Mouse (Mus musculus) kidney, embryonic 14.5 days (tissue): Measurements from ENCODE around the gene Gm5478. TPM values are rescaled to one million over a fixed set of nuclear protein-coding genes. Genes with fewer than 3 reads are reported as not detected.
A peak's percentile ranks its signal among the peaks of the same experiment; 100 is the strongest.
"Not testable (repeated sequence)": the region's sequence is repeated elsewhere in the genome, so short reads cannot be mapped to it uniquely, and the experiment has no call there.

Experiments used
- ATAC-seq: fragments of 200-750 bp; cut with Nextera tagmentation; 2 replicates; pipeline ENCODE4 v1.8.0; 2017; ENCODE audit warnings: moderate number of reproducible peaks, mild to moderate bottlenecking, moderate TSS enrichment, moderate library complexity; ENCODE audit not compliant: low FRiP score, low TSS enrichment
- H3K27ac ChIP-seq: fragments of 300-500 bp; sonication (generic); 2 replicates; pipeline ENCODE4 v1.5.1; 2014; ENCODE audit warnings: low read depth, mild to moderate bottlenecking, low read length, moderate library complexity, mixed read lengths
- H3K27me3 ChIP-seq: fragments of 300-500 bp; sonication (generic); 2 replicates; pipeline ENCODE4 v1.6.1; 2014; ENCODE audit warnings: mild to moderate bottlenecking, low read length; ENCODE audit not compliant: control insufficient read depth, insufficient read depth
- H3K36me3 ChIP-seq: fragments of 300-500 bp; sonication (generic); 2 replicates; pipeline ENCODE4 v1.6.1; 2014; ENCODE audit warnings: low read length, mixed read lengths; ENCODE audit not compliant: control insufficient read depth, insufficient read depth
- H3K4me1 ChIP-seq: fragments of 300-500 bp; sonication (generic); 2 replicates; pipeline ENCODE4 v1.6.1; 2014; ENCODE audit warnings: low read length, mixed read lengths; ENCODE audit not compliant: control insufficient read depth, insufficient read depth
- H3K4me2 ChIP-seq: fragments of 300-500 bp; sonication (generic); replicated peaks from 2 replicates; pipeline ENCODE4 v1.6.1; 2014; ENCODE audit warnings: low read depth, mild to moderate bottlenecking, low read length
- H3K4me3 ChIP-seq: fragments of 300-500 bp; sonication (generic); 2 replicates; pipeline ENCODE4 v1.5.1; 2014; ENCODE audit warnings: mild to moderate bottlenecking, low read length
- H3K9ac ChIP-seq: fragments of 300-500 bp; sonication (generic); 2 replicates; pipeline ENCODE4 v1.6.1; 2014; ENCODE audit warnings: low read depth, mild to moderate bottlenecking, low read length, moderate library complexity
- H3K9me3 ChIP-seq: fragments of 300-500 bp; sonication (generic); 2 replicates; pipeline ENCODE4 v1.6.1; 2016; ENCODE audit warnings: low read length; ENCODE audit not compliant: control insufficient read depth
- WGBS: fragments of 180-500 bp; shearing (Covaris S2); extraction: QIAGEN DNeasy Blood & Tissue Kit; methylation state at CpG from one replicate; pipeline ENCODE4 v1.1.7; 2014; 5-methylcytosine and 5-hydroxymethylcytosine counted together
- polyA plus RNA-seq: library from polyadenylated mRNA; unstranded; fragments of >200 nt; fragmentation: Nextera tagmentation; extraction: Ambion mirVana; gene quantifications from 2 replicates; pipeline ENCODE4 v1.2.1, GENCODE M21; 2014

Gm5478 gene
- not detected in 2 replicates for polyA plus RNA-seq

DNA sequence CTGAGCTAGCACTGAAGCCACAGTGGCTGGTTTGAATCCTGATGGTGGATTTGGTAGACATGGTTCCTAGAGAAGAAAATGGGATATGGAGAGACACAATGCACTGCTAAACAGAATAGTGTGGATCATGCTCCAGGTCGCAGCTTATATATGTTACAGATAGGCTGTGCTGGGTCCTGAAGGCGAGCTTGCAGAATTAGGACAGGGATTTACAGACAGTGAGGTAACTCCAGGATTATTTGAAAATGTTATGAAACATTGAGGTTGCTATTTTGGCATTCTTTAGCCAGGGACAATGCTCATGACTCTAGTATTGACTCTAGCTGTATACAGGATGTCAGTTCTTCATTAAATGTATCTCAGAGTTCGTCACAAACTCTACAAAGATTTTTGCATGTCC is at the start of gene Gm5478:
Gene Gm5478 (minus strand): TSS at position 101 of the 400 bp plus-strand sequence.
- ATAC-seq, result no peak
- H3K36me3 ChIP-seq, result no peaks in the 10 kb centered on the region
- H3K4me1 ChIP-seq, result no peaks in the 10 kb centered on the region
- H3K9ac ChIP-seq, result no peak within 1 kb of the TSS
- no peak within 1 kb of the TSS for H3K4me2 ChIP-seq
- 77% methylated on average over 3 of the region's 3 CpGs for WGBS
- H3K9me3 ChIP-seq, result no peaks in the 10 kb centered on the region
- H3K27ac ChIP-seq, result no peak within 1 kb of the TSS
- no peak within 1 kb of the TSS for H3K4me3 ChIP-seq
- no peaks in the 10 kb centered on the region for H3K27me3 ChIP-seq

DNA sequence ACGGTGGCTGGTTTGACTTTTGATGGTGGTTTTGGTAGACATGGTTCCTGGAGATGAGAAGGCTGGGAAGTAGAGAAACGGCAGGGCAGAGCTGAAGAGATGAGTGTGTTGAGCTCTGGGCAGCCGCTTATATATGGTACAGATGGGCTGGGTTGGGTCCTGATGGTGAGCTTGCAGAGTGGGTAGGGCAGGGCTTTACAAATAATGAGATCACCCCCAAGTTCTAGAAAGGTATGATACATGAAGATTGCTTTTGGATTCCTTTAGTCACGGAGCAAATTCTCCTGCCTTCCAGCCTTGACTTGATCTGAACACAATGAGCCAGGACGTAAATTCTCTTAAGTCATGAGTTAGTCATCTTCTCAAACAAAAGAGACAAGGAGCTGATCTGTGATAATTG is 47.0 kb upstream of the Gm5478 start, which contains the start of gene Krt6a:
Gene Krt6a (minus strand): TSS at position 101 of the 400 bp plus-strand sequence.
- ATAC-seq, result no peak
- H3K27me3 ChIP-seq, result no peaks in the 10 kb centered on the region
- no peaks in the 10 kb centered on the region for H3K4me1 ChIP-seq
- H3K36me3 ChIP-seq, result no peaks in the 10 kb centered on the region
- H3K27ac ChIP-seq, result no peak within 1 kb of the TSS
- 91% methylated on average over 5 of the region's 5 CpGs for WGBS
- H3K4me3 ChIP-seq, result no peak within 1 kb of the TSS
- H3K9ac ChIP-seq, result no peak within 1 kb of the TSS
- no peak within 1 kb of the TSS for H3K4me2 ChIP-seq
- no peaks in the 10 kb centered on the region for H3K9me3 ChIP-seq

DNA sequence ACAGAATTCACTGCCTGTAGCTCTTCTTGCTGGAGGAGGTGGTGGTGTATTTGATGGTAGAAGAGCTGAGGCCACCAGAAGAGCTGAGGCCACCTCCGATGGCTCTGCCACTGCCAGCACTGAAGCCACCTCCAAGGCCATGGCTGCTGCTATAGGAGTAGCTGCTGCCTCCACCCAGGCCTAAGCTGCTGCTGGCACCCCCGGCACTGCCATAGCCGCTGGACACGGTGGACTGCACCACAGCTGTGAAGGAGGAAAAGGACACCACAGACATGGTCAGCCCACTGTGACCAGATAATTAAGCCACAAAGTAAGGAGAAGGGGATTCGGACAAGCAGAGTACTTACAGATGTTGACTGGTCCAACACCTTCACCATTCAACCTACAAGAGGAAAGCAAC is 43.3 kb upstream of the Gm5478 start:
- H3K27ac ChIP-seq, H3K4me2 ChIP-seq, H3K9ac ChIP-seq, H3K4me1 ChIP-seq, H3K36me3 ChIP-seq, H3K9me3 ChIP-seq, H3K4me3 ChIP-seq, H3K27me3 ChIP-seq: not testable (repeated sequence)
- peak; percentile 72; the same call in 1 of the 2 replicates for ATAC-seq
- 58% methylated on average over 5 of the region's 5 CpGs for WGBS

DNA sequence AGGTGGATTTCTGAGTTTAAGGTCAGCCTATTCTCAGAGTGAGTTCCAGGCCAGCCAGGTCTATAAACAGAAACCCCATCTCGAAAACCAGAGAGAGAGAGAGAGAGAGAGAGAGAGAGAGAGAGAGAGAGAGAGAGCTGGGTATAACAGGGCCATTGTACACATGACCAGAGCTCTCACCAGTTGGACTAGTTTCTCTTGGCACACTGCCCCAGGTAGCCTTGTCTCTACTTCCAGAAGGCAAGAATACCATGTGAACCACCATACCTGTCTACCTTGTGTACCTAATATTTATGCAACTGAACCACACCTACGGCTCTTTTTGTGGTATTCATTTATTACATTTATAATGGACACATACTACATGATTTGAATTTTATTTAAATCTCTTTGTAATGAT is 41.0 kb upstream of the Gm5478 start:
- no peak for ATAC-seq
- no peaks in the 10 kb centered on the region for H3K27me3 ChIP-seq
- WGBS, result 75% methylated on average over 2 of the region's 2 CpGs
- H3K9ac ChIP-seq, result no peak overlapping the region
- H3K4me2 ChIP-seq, result no peak overlapping the region
- H3K9me3 ChIP-seq, result no peaks in the 10 kb centered on the region
- no peak overlapping the region for H3K4me3 ChIP-seq
- H3K27ac ChIP-seq, result no peak overlapping the region
- no peaks in the 10 kb centered on the region for H3K4me1 ChIP-seq
- no peaks in the 10 kb centered on the region for H3K36me3 ChIP-seq

DNA sequence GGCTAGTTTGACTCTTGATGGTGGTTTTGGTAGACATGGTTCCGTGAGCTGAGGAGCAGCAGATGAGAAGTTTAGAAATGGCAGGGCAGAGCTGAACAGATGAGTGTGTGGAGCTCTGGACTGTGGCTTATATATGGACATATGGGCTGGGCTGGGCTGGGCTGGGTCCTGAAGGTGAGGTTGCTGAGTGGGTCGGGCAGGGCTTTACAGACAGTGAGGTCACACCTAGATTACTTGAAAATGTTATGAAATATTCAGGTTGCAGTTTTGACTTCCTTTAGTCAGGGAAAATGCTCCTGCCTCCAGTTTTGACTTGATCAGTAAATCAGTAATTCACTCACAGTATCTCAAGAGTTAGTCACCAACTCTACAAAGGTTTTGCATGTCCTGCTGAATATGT is 33.0 kb upstream of the Gm5478 start, which contains the start of gene Krt6b:
Gene Krt6b (minus strand): TSS at position 101 of the 400 bp plus-strand sequence.
- Histone ChIP-seq H3K4me2 (no peak within 1 kb of the TSS), H3K27ac (no peak within 1 kb of the TSS), H3K9ac (no peak within 1 kb of the TSS), H3K36me3 (no peaks in the 10 kb centered on the region), H3K4me3 (no peak within 1 kb of the TSS), H3K27me3 (no peaks in the 10 kb centered on the region), H3K9me3 (no peaks in the 10 kb centered on the region), H3K4me1 (no peaks in the 10 kb centered on the region)
- 91% methylated on average over 2 of the region's 2 CpGs for WGBS
- no peak for ATAC-seq

DNA sequence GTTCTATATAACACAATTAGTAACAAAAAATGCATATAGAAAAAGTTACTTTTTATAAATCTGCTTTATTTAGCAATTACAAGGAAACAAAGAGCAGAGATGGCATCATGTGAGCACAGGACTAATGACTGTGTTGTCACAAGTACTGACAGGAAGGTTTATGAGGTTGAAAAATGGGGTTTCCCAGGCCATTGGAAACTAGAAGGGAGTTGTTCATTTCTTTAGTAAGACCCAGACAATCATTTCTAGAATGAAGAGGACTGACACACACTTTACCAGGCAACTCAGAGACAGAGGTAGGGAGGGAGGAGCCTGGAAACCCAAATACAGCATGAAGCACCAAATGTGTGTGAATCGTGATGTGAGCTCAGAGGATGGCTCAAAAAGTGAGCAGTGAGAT is 28.8 kb upstream of the Gm5478 start:
- Histone ChIP-seq H3K4me1 (no peaks in the 10 kb centered on the region), H3K4me2 (no peak overlapping the region), H3K27ac (no peak overlapping the region), H3K9me3 (no peaks in the 10 kb centered on the region), H3K9ac (no peak overlapping the region), H3K27me3 (no peaks in the 10 kb centered on the region), H3K36me3 (no peaks in the 10 kb centered on the region), H3K4me3 (no peak overlapping the region)
- 89% methylated on average over 1 of the region's 1 CpGs for WGBS
- no peak for ATAC-seq

DNA sequence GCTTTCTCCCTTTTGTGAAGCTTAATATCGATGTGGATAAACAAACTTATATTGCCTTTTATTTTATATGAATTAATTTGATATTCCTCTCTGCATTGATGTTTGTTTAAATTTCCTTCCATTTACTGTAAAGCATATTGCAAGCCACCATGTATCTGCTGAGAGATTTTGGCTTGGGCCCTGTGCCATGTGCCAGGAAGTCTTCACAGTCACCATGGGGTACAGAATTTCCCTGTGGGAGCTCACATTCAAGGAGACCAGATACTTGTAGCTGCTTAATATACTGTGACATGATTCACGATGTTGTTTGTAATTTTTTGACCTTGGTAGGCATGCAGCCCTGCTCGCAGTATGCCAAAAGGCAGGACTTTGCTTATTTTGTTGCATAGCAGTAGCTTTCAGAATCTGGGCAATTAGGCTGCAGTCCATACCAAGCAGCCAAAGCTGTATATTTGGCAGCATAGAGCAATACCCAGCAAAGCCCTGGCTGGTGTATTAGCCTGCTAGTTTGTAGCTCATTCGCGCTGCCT is 5.6 kb upstream of the Gm5478 start:
- Histone ChIP-seq H3K4me2 (no peak overlapping the region), H3K9ac (no peak overlapping the region), H3K27me3 (no peaks in the 10 kb centered on the region), H3K36me3 (no peaks in the 10 kb centered on the region), H3K9me3 (no peaks in the 10 kb centered on the region), H3K4me1 (no peaks in the 10 kb centered on the region), H3K27ac (no peak overlapping the region), H3K4me3 (no peak overlapping the region)
- WGBS, result 84% methylated on average over 5 of the region's 5 CpGs
- no peak for ATAC-seq

DNA sequence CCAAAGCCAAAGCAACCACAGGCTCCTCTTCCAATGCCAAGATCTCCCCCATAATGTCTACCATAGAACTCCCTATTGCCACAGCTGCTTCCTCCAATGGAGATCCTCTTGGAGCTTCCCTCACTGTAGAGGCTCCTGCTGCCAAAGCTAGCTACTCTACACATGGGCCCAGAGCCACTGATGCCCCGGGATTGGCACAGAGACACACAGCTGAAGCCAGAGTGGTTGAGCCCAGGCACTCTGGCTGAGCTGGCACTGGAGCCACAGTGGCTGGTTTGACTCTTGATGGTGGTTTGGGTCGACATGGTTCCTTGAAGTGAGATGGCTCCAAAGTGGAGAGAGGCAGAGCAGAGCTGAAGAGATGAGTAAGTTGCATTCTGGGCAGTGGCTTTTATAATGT is 19.3 kb downstream of the Gm5478 start, which contains the start of gene Gm5414:
Gene Gm5414 (minus strand): TSS at position 305 of the 400 bp plus-strand sequence.
- H3K27ac ChIP-seq, result no peak within 1 kb of the TSS
- H3K4me2 ChIP-seq, result no peak within 1 kb of the TSS
- H3K4me3 ChIP-seq, result no peak within 1 kb of the TSS
- H3K36me3 ChIP-seq, result no peaks in the 10 kb centered on the region
- no peaks in the 10 kb centered on the region for H3K27me3 ChIP-seq
- WGBS, result 80% methylated on average over 2 of the region's 2 CpGs
- no peaks in the 10 kb centered on the region for H3K4me1 ChIP-seq
- H3K9me3 ChIP-seq, result no peaks in the 10 kb centered on the region
- no peak within 1 kb of the TSS for H3K9ac ChIP-seq
- no peak for ATAC-seq

DNA sequence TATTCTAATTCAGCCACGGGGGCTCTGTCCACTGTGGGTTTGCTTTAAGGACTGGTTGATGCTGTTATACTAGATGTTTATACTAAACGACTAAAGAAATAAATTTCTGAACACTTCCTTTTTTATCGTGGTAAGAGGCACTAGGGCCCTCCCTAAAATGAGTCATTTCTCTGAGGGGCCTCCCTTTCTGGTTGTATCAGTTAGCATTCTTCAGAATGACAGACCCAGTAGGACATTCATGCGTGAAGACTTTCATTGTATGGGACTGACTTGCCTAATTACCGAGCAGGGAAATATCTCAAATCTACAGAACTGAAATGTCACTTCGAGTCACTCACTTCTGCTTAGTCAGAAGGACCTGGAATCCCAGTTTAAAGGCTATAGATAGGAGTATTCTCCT is 48.1 kb downstream of the Gm5478 start:
- no peak for ATAC-seq
- no peak overlapping the region for H3K27ac ChIP-seq
- H3K4me1 ChIP-seq, result no peaks in the 10 kb centered on the region
- no peaks in the 10 kb centered on the region for H3K27me3 ChIP-seq
- H3K9me3 ChIP-seq, result no peaks in the 10 kb centered on the region
- 53% methylated on average over 6 of the region's 6 CpGs for WGBS
- no peak overlapping the region for H3K4me2 ChIP-seq
- H3K36me3 ChIP-seq, result no peaks in the 10 kb centered on the region
- no peak overlapping the region for H3K9ac ChIP-seq
- H3K4me3 ChIP-seq, result no peak overlapping the region
